Mouse (Mus musculus) heart, adult 2 months (tissue): ENCODE measurements around the gene Nsmf. TPM values are rescaled to one million over a fixed set of nuclear protein-coding genes. Genes with fewer than 3 reads are reported as not detected.

Experiments
- DNase-seq, 2 experiments: peaks; one replicate each; pipeline ENCODE4 v3.0.0; 2021
- H3K27ac ChIP-seq: fragments of 200-600 bp; 2 replicates; pipeline ENCODE4 v1.8.1; 2022
- H3K27me3 ChIP-seq: fragments of 200-500 bp; 2 replicates; pipeline ENCODE4 v1.6.1; 2012; ENCODE audit warnings: mild to moderate bottlenecking, low read length, inconsistent platforms, mixed read lengths; ENCODE audit not compliant: control insufficient read depth, insufficient read depth
- H3K36me3 ChIP-seq: fragments of 200-500 bp; 2 replicates; pipeline ENCODE4 v1.6.1; 2012; ENCODE audit warnings: low read length, inconsistent platforms; ENCODE audit not compliant: control insufficient read depth, insufficient read depth
- H3K4me1 ChIP-seq: fragments of 200-500 bp; 2 replicates; pipeline ENCODE4 v1.6.1; 2011; ENCODE audit warnings: low read length; ENCODE audit not compliant: control insufficient read depth, insufficient read depth
- H3K4me3 ChIP-seq: fragments of 200-600 bp; 2 replicates; pipeline ENCODE4 v1.8.1; 2022
- H3K79me2 ChIP-seq: fragments of 200-500 bp; replicated peaks from 2 replicates; pipeline ENCODE4 v1.6.1; 2012; ENCODE audit warnings: mild to moderate bottlenecking, inconsistent platforms, low read length, moderate library complexity, mixed read lengths; ENCODE audit not compliant: control insufficient read depth, insufficient read depth
- H3K9ac ChIP-seq: fragments of 200-500 bp; 2 replicates; pipeline ENCODE4 v1.6.1; 2012; ENCODE audit warnings: low read depth, mild to moderate bottlenecking, control low read depth, inconsistent platforms, low read length, mixed read lengths
- CTCF ChIP-seq: fragments of 200-600 bp; IDR thresholded peaks from 2 replicates; pipeline ENCODE4 v1.8.1; 2022; ENCODE audit warnings: antibody characterized with exemption, mild to moderate bottlenecking, moderate library complexity
- EP300 ChIP-seq: fragments of 200-500 bp; IDR thresholded peaks from 2 replicates; pipeline ENCODE4 v1.6.1; 2011; ENCODE audit warnings: low read depth, low read length, control low read depth; ENCODE audit not compliant: insufficient read depth
- POLR2A ChIP-seq: fragments of 200-500 bp; IDR thresholded peaks from 2 replicates; pipeline ENCODE4 v1.6.1; 2011; ENCODE audit warnings: mild to moderate bottlenecking, low read depth, low read length, control low read depth; ENCODE audit not compliant: insufficient read depth
- WGBS: fragments of 180-500 bp; shearing (Covaris S2); methylation state at CpG from one replicate; pipeline ENCODE4 v1.1.7; 2018; 5-methylcytosine and 5-hydroxymethylcytosine counted together
- intact Hi-C: fragments of 180-260 bp; cut with DNase I; formaldehyde crosslinking; loops from one replicate; pipeline ENCODE4 v1.15.1; 2025
- polyA plus RNA-seq: library from polyadenylated mRNA; depleted of rRNA; stranded (reverse); fragments of >200 nt; gene quantifications from 2 replicates; pipeline ENCODE4 v1.2.3, GENCODE M21; 2012
- total RNA-seq, 2 experiments: library from RNA; stranded (reverse); gene quantifications; 2 replicates each; pipeline ENCODE4 v1.2.3; 2021

Gene Nsmf
- total and polyA plus RNA-seq, 3 experiments, result 12.4 to 46.9 (median 13.3) TPM

DNA sequence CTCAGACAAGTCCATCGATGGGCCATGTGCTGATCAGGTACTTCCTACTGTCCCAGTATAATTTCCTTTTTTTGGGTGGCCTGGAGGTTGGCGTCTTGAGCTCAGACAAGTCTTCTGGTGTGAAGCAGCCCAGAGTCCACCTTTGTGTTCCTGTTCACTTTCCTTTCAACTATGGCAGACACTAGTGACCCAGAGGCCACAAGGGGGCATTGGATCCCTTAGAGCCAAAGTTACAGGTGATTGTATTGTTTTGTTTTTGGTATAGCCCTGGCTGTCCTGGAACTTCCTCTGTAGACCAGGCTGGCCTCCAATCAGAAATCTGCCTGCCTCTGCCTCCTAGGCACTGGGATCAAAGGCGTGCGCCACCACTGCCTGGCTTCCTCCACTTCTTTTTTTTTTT, 18.2 kb downstream of the Nsmf start:
- Histone ChIP-seq H3K36me3 (no peaks in the 10 kb centered on the region), H3K4me3 (no peak overlapping the region), H3K4me1 (no peaks in the 10 kb centered on the region), H3K27ac (no peak overlapping the region), H3K79me2 (no peaks in the 10 kb centered on the region), H3K9ac (no peak overlapping the region), H3K27me3 (no peaks in the 10 kb centered on the region)
- intact Hi-C loops, result no loop called here
- peak; percentile 21 for TF ChIP-seq CTCF
- no peak for TF ChIP-seq POLR2A
- no peak for DNase-seq
- WGBS, result 90% methylated on average over 4 of the region's 4 CpGs

DNA sequence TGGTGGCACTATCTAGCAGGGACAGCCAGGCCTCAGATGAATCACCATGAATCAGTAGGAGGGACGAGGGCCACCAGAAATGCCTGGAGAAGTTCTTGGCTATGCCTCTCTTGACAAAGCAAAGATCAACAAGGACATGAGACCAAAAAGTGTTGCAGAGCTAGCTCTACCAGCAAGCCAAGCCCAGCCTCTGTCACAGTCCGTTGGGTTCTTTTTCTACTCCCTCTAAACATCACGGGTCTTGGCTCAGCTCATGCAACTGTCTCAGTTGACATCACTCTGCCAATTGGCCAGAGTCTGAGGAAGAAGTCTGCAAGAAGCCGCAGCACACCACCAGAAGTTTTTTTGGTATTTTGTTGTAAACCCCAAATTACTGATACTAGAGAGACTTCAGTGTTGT, 21.4 kb downstream of the Nsmf start:
- H3K27ac ChIP-seq, result no peak overlapping the region
- no peaks in the 10 kb centered on the region for H3K79me2 ChIP-seq
- DNase-seq, result peak in 1 of 2 experiments; percentile 12
- H3K27me3 ChIP-seq, result no peaks in the 10 kb centered on the region
- 65% methylated on average over 4 of the region's 4 CpGs for WGBS
- no peaks in the 10 kb centered on the region for H3K36me3 ChIP-seq
- H3K9ac ChIP-seq, result no peak overlapping the region
- H3K4me3 ChIP-seq, result no peak overlapping the region
- no peak for TF ChIP-seq POLR2A
- no peak for TF ChIP-seq CTCF
- no peak for TF ChIP-seq EP300
- intact Hi-C loops, result no loop called here
- H3K4me1 ChIP-seq, result no peaks in the 10 kb centered on the region

DNA sequence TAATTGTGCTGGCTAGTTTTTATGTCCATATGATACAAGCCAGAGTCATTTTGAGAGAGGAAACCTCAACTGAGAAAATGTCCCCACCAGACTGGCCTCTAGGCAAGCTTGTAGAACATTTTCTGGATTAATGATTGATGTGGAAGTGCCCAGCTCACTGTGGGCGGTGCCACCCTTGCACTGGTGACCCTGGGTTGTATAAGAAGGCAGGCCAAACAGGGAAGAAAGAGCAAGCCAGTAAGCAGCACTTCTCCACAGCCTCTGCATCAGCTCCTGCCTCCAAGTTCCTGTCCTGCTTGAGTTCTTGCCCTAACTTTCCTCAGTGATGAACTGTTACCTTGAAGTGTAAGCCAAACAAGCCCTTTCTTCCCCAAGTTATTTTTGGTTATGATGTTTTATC, 24.8 kb downstream of the Nsmf start:
- intact Hi-C loops, result no loop called here
- H3K79me2 ChIP-seq, result no peaks in the 10 kb centered on the region

DNA sequence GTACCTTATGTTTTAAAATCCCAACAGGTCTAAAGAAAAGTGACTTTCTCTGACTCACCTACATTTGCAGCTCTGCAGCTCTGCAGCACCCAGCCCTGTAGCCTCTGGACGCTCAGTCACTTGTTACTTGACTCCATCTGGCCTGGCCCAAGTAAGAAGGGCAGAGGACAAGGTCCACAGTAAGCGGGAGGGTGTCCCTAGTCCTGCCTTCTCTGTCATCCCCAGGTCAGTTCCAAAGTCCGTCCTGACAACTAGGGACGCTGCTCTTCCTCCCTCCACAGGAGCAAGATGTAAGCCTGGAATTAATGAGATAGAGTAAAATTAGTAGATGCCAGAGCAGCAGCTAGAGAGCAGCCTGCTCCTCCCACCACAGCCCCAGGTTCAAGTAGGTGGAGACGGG, 25.9 kb downstream of the Nsmf start, which contains the start of gene Entpd8:
TSS of gene Entpd8 (plus strand) at position 229 of the 400 bp plus-strand sequence.
- WGBS, result 54% methylated on average over 5 of the region's 5 CpGs

More for the DNA sequence above, 24.8 kb downstream of the Nsmf start:
- Histone ChIP-seq H3K4me3 (no peak overlapping the region), H3K36me3 (no peaks in the 10 kb centered on the region), H3K9ac (no peak overlapping the region), H3K4me1 (no peaks in the 10 kb centered on the region), H3K27ac (no peak overlapping the region), H3K27me3 (no peaks in the 10 kb centered on the region)
- TF ChIP-seq EP300, result no peak
- TF ChIP-seq POLR2A, result no peak
- no peak for TF ChIP-seq CTCF
- WGBS, result 78% methylated on average over 1 of the region's 1 CpGs
- no peak for DNase-seq

DNA sequence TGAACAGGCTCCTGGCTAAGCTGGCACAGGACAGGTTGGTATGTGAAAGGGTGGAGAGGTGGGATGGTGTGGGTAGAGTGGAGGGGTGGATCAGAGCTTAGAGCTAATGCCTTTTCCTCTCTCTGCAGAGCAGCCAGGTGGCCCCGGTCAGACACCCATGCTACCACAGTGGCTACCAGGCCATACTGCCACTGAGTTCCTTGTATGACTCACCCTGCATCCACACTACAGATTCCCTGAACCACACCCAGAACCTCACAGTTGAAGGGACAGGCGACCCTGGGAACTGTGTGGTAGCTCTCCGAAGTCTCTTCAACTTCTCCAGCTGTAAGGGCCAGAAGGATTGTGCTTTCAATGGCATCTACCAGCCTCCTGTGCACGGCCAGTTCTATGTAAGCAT, 29.5 kb downstream of the Nsmf start:
- no peak for DNase-seq
- Histone ChIP-seq H3K36me3 (no peaks in the 10 kb centered on the region), H3K4me3 (no peak overlapping the region), H3K4me1 (no peaks in the 10 kb centered on the region), H3K27me3 (no peaks in the 10 kb centered on the region), H3K27ac (no peak overlapping the region), H3K9ac (no peak overlapping the region), H3K79me2 (no peaks in the 10 kb centered on the region)
- intact Hi-C loops, result no loop called here
- 73% methylated on average over 4 of the region's 4 CpGs for WGBS
- TF ChIP-seq CTCF (no peak), EP300 (no peak), POLR2A (no peak)

More for the DNA sequence above, 25.9 kb downstream of the Nsmf start, which contains the start of gene Entpd8:
- no peak within 1 kb of the TSS for H3K27ac ChIP-seq
- no peaks in the 10 kb centered on the region for H3K27me3 ChIP-seq
- no peak within 1 kb of the TSS for H3K9ac ChIP-seq
- no peaks in the 10 kb centered on the region for H3K36me3 ChIP-seq
- H3K79me2 ChIP-seq, result no peaks in the 10 kb centered on the region
- DNase-seq, result no peak
- intact Hi-C loops, result no loop called here
- H3K4me3 ChIP-seq, result no peak within 1 kb of the TSS
- TF ChIP-seq EP300, result no peak
- TF ChIP-seq CTCF, result no peak
- TF ChIP-seq POLR2A, result no peak
- H3K4me1 ChIP-seq, result no peaks in the 10 kb centered on the region

DNA sequence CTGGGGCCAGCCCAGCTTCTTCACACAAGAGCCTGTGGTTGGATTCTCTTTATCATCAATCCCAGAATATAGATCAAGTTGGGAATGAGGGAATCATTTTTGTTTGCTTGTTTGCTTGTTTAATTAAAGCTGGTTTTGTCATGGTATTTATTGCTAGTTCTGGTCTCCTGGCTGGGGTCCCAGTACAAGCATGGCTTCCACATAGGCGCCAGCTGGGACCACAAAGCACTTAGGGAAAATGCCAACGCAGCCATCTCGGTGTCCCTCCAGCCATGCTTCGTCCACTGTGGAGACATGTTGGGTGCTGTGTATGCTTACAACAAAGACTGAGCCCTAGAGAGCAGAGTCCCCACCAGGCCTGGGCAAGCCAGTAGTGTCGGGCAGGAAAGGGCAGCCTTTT, 31.4 kb downstream of the Nsmf start:
- intact Hi-C loops, result no loop called here
- H3K27me3 ChIP-seq, result no peaks in the 10 kb centered on the region
- WGBS, result 93% methylated on average over 5 of the region's 5 CpGs
- no peak for TF ChIP-seq EP300
- TF ChIP-seq POLR2A, result no peak
- no peak for TF ChIP-seq CTCF
- no peaks in the 10 kb centered on the region for H3K36me3 ChIP-seq
- no peak for DNase-seq
- no peak overlapping the region for H3K27ac ChIP-seq
- H3K4me1 ChIP-seq, result no peaks in the 10 kb centered on the region
- no peaks in the 10 kb centered on the region for H3K79me2 ChIP-seq
- no peak overlapping the region for H3K4me3 ChIP-seq
- H3K9ac ChIP-seq, result no peak overlapping the region
